Mouse (Mus musculus): ENCODE measurements at regions not wholly inside any gene's neighbourhood (a gene's known extent, or its start where the extent isn't known, plus 50 kb on each side); places are given as distances from the start of the nearest gene placed in this dataset.
A peak's percentile ranks its signal among the peaks of the same experiment; 100 is the strongest.

GRCm38 (mm10) chr5:51718451-51718850 lies 150.9 kb upstream of the Ppargc1a start:
- no peak for DNase-seq (ENCODE audit: extremely low spot score in 1 of 2, low spot score in 2 of 2)
- intact Hi-C loops (cut with DNase I): no loop called here

GRCm38 (mm10) chr5:51711860-51712560 lies 144.5 kb upstream of the Ppargc1a start:
- no peak for DNase-seq (ENCODE audit: extremely low spot score in 1 of 2, low spot score in 2 of 2)
- intact Hi-C loops (cut with DNase I): no loop called here

- intact Hi-C loops (cut with DNase I): no loop called here
- no peak for DNase-seq (ENCODE audit: extremely low spot score in 1 of 2, low spot score in 2 of 2)
These were observed 143.1 kb upstream of the Ppargc1a start for GRCm38 (mm10) chr5:51710664-51711063.

GRCm38 (mm10) chr5:51709447-51709991 lies 142.0 kb upstream of the Ppargc1a start:
- intact Hi-C loops (cut with DNase I): no loop called here
- DNase-seq (ENCODE audit: extremely low spot score in 1 of 2, low spot score in 2 of 2): no peak

GRCm38 (mm10) chr5:51679884-51680283 lies 112.4 kb upstream of the Ppargc1a start:
- DNase-seq (ENCODE audit: extremely low spot score in 1 of 2, low spot score in 2 of 2): peak in 1 of 2 experiments; percentile 40
- intact Hi-C loops (cut with DNase I): no loop called here

- intact Hi-C loops (cut with DNase I): no loop called here
- DNase-seq (ENCODE audit: extremely low spot score in 1 of 2, low spot score in 2 of 2): no peak
These were observed 103.7 kb upstream of the Ppargc1a start for GRCm38 (mm10) chr5:51671190-51671589.

- no peak for DNase-seq (ENCODE audit: extremely low spot score in 1 of 2, low spot score in 2 of 2)
- intact Hi-C loops (cut with DNase I): no loop called here
These were observed 97.7 kb upstream of the Ppargc1a start for GRCm38 (mm10) chr5:51665241-51665640.

GRCm38 (mm10) chr5:51658232-51658896 lies 90.8 kb upstream of the Ppargc1a start:
- no peak for DNase-seq (ENCODE audit: extremely low spot score in 1 of 2, low spot score in 2 of 2)
- intact Hi-C loops (cut with DNase I): no loop called here

GRCm38 (mm10) chr5:51653507-51653906 lies 86.0 kb upstream of the Ppargc1a start:
- intact Hi-C loops (cut with DNase I): no loop called here

GRCm38 (mm10) chr5:51624400-51624799 lies 56.9 kb upstream of the Ppargc1a start:
- no peak for DNase-seq (ENCODE audit: extremely low spot score in 1 of 2, low spot score in 2 of 2)
- intact Hi-C loops (cut with DNase I): no loop called here

More at GRCm38 (mm10) chr5:51653507-51653906, 86.0 kb upstream of the Ppargc1a start:
- DNase-seq (ENCODE audit: extremely low spot score in 1 of 2, low spot score in 2 of 2): no peak
